Mouse (Mus musculus) stomach, postnatal 0 days (tissue): ENCODE measurements around the gene Ppp2r5a. TPM values are rescaled to one million over a fixed set of nuclear protein-coding genes. Genes with fewer than 3 reads are reported as not detected.
A peak's percentile ranks its signal among the peaks of the same experiment; 100 is the strongest.

Source experiments
- ATAC-seq: fragments of 200-750 bp; cut with Nextera tagmentation; 2 replicates; pipeline ENCODE4 v1.8.0; 2017; ENCODE audit not compliant: low FRiP score, low TSS enrichment
- DNase-seq: peaks from one replicate; pipeline ENCODE4 v3.0.0-alpha.2; 2016; ENCODE audit warnings: low spot score
- H3K27ac ChIP-seq: fragments of 300-500 bp; sonication (generic); replicated peaks from 2 replicates; pipeline ENCODE4 v1.5.1; 2014; ENCODE audit warnings: mild to moderate bottlenecking, control low read depth
- H3K27me3 ChIP-seq: fragments of 300-500 bp; sonication (generic); 2 replicates; pipeline ENCODE4 v1.6.1; 2014; ENCODE audit warnings: low read length; ENCODE audit not compliant: control insufficient read depth, insufficient read depth
- H3K36me3 ChIP-seq: fragments of 300-500 bp; sonication (generic); 2 replicates; pipeline ENCODE4 v1.6.1; 2014; ENCODE audit warnings: low read length, mixed read lengths; ENCODE audit not compliant: control insufficient read depth, insufficient read depth
- H3K4me1 ChIP-seq: fragments of 300-500 bp; sonication (generic); replicated peaks from 2 replicates; pipeline ENCODE4 v1.6.1; 2014; ENCODE audit warnings: antibody characterized with exemption; ENCODE audit not compliant: control insufficient read depth, insufficient read depth
- H3K4me2 ChIP-seq: fragments of 300-500 bp; sonication (generic); replicated peaks from 2 replicates; pipeline ENCODE4 v1.6.1; 2014; ENCODE audit warnings: low read depth, mild to moderate bottlenecking, control low read depth, moderate library complexity
- H3K4me3 ChIP-seq: fragments of 300-500 bp; sonication (generic); 2 replicates; pipeline ENCODE4 v1.5.1; 2014; ENCODE audit warnings: low read depth, low read length, control low read depth
- H3K9ac ChIP-seq: fragments of 300-500 bp; sonication (generic); 2 replicates; pipeline ENCODE4 v1.6.1; 2014; ENCODE audit warnings: mild to moderate bottlenecking, low read length, control low read depth, mixed read lengths
- H3K9me3 ChIP-seq: fragments of 300-500 bp; sonication (generic); 2 replicates; pipeline ENCODE4 v1.6.1; 2016; ENCODE audit warnings: low read length; ENCODE audit not compliant: control insufficient read depth
- CTCF ChIP-seq: IDR thresholded peaks from 2 replicates; pipeline ENCODE4 v1.5.1; 2016; ENCODE audit warnings: antibody characterized with exemption, low read depth, mild to moderate bottlenecking, moderate library complexity
- EP300 ChIP-seq: optimal IDR thresholded peaks from 2 replicates; pipeline ENCODE3; 2016; ENCODE audit warnings: antibody characterized with exemption
- whole genome bisulfite sequencing: fragments of 180-500 bp; shearing (Covaris S2); extraction: QIAGEN DNeasy Blood & Tissue Kit; methylation state at CpG from one replicate; pipeline ENCODE4 v1.1.7; 2014; 5-methylcytosine and 5-hydroxymethylcytosine counted together
- polyA plus RNA-seq: library from polyadenylated mRNA; unstranded; fragments of >200 nt; fragmentation: Nextera tagmentation; extraction: Ambion mirVana; gene quantifications from 2 replicates; pipeline ENCODE4 v1.2.1, GENCODE M21; 2015

Ppp2r5a gene
- polyA plus RNA-seq, 1 experiment from 2014 or later, result 28.4 TPM

GRCm38 (mm10) chr1:191422164-191422563, 19.1 kb upstream of the Ppp2r5a start:
- ATAC-seq, result peak; percentile 58; the same call in 1 of the 2 replicates
- H3K4me1 ChIP-seq, result peaks cover 3% of the 10 kb centered on the region
- no peak overlapping the region for H3K9ac ChIP-seq
- no peaks in the 10 kb centered on the region for H3K27me3 ChIP-seq
- H3K9me3 ChIP-seq, result no peaks in the 10 kb centered on the region
- H3K27ac ChIP-seq, result no peak overlapping the region
- no peak for DNase-seq
- 70% methylated on average over 4 of the region's 4 CpGs for WGBS
- no peak overlapping the region for H3K4me2 ChIP-seq
- TF ChIP-seq CTCF (no peak), EP300 (no peak)
- H3K36me3 ChIP-seq, result no peaks in the 10 kb centered on the region
- H3K4me3 ChIP-seq, result no peak overlapping the region

- no peaks in the 10 kb centered on the region for H3K36me3 ChIP-seq
- no peak for TF ChIP-seq CTCF
- TF ChIP-seq EP300, result no peak
- no peak overlapping the region for H3K4me2 ChIP-seq
- no peaks in the 10 kb centered on the region for H3K27me3 ChIP-seq
- H3K9ac ChIP-seq, result no peak overlapping the region
- H3K4me3 ChIP-seq, result no peak overlapping the region
- no peak for ATAC-seq
- H3K9me3 ChIP-seq, result no peaks in the 10 kb centered on the region
- no peak for DNase-seq
- no peak overlapping the region for H3K27ac ChIP-seq
- WGBS, result 62% methylated on average over 1 of the region's 1 CpGs
- peaks cover 3% of the 10 kb centered on the region for H3K4me1 ChIP-seq
These were observed 18.4 kb upstream of the Ppp2r5a start for GRCm38 (mm10) chr1:191421426-191421999.

- Histone ChIP-seq H3K4me1 (peaks cover 3% of the 10 kb centered on the region), H3K27ac (peak overlapping the region; percentile 75), H3K9ac (no peak overlapping the region), H3K27me3 (no peaks in the 10 kb centered on the region), H3K4me3 (no peak overlapping the region), H3K9me3 (no peaks in the 10 kb centered on the region), H3K4me2 (no peak overlapping the region), H3K36me3 (no peaks in the 10 kb centered on the region)
- DNase-seq (no peak), ATAC-seq (0 out of 2 replicates have a peak, but pooled peaks have one; percentile 24)
- no peak for TF ChIP-seq CTCF
- no peak for TF ChIP-seq EP300
- WGBS, result 40% methylated on average over 6 of the region's 6 CpGs
These were observed 17.9 kb upstream of the Ppp2r5a start for GRCm38 (mm10) chr1:191420930-191421404.

GRCm38 (mm10) chr1:191419991-191420751, 17.1 kb upstream of the Ppp2r5a start:
- H3K36me3 ChIP-seq, result no peaks in the 10 kb centered on the region
- peak overlapping the region; percentile 3; the same call in 1 of the 2 replicates for H3K4me2 ChIP-seq
- H3K9ac ChIP-seq, result no peak overlapping the region
- H3K4me1 ChIP-seq, result peaks cover 3% of the 10 kb centered on the region
- no peak for TF ChIP-seq EP300
- TF ChIP-seq CTCF, result no peak
- no peak overlapping the region for H3K4me3 ChIP-seq
- WGBS, result 23% methylated on average over 8 of the region's 8 CpGs
- DNase-seq (peak; percentile 64), ATAC-seq (peak; percentile 58)
- no peaks in the 10 kb centered on the region for H3K27me3 ChIP-seq
- H3K27ac ChIP-seq, result peak overlapping the region; percentile 75
- H3K9me3 ChIP-seq, result no peaks in the 10 kb centered on the region

- no peak overlapping the region for H3K9ac ChIP-seq
- WGBS, result 67% methylated on average over 6 of the region's 6 CpGs
- no peak for ATAC-seq
- peaks cover 3% of the 10 kb centered on the region for H3K4me1 ChIP-seq
- H3K36me3 ChIP-seq, result no peaks in the 10 kb centered on the region
- H3K27me3 ChIP-seq, result no peaks in the 10 kb centered on the region
- H3K4me3 ChIP-seq, result no peak overlapping the region
- no peaks in the 10 kb centered on the region for H3K9me3 ChIP-seq
- H3K4me2 ChIP-seq, result no peak overlapping the region
- DNase-seq, result no peak
- TF ChIP-seq CTCF (no peak), EP300 (no peak)
- H3K27ac ChIP-seq, result no peak overlapping the region
These were observed 16.3 kb upstream of the Ppp2r5a start for GRCm38 (mm10) chr1:191419421-191419820.

DNA sequence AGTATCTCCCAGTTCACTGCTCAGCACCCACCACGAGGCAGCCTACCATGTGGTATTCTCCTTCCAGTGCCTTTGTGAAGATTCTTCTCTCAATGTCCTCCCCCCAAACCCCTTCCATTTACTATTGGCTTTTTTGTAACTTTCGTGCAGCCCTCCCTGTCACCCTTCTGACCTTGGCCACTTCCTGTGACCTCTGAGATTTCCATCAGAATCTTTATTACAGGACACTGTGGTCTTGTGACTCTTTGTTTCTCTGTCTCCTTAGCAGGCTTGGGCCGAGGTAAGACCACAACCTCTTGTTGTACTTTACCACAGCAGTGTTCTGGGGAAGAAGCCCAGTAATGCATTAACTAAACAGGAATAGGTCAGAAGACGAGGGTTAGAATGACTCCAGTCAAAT, 15.9 kb upstream of the Ppp2r5a start:
- no peak overlapping the region for H3K4me2 ChIP-seq
- peaks cover 3% of the 10 kb centered on the region for H3K4me1 ChIP-seq
- no peak overlapping the region for H3K4me3 ChIP-seq
- no peaks in the 10 kb centered on the region for H3K36me3 ChIP-seq
- no peak overlapping the region for H3K27ac ChIP-seq
- H3K27me3 ChIP-seq, result no peaks in the 10 kb centered on the region
- DNase-seq (no peak), ATAC-seq (no peak)
- TF ChIP-seq CTCF (no peak), EP300 (no peak)
- WGBS, result 74% methylated on average over 4 of the region's 4 CpGs
- no peak overlapping the region for H3K9ac ChIP-seq
- H3K9me3 ChIP-seq, result no peaks in the 10 kb centered on the region
